Mouse (Mus musculus) heart, adult 18-20 months (tissue): ENCODE results near the gene H2afx. TPM values are rescaled to one million over a fixed set of nuclear protein-coding genes. Genes with fewer than 3 reads are reported as not detected.
A peak's percentile ranks its signal among the peaks of the same experiment; 100 is the strongest.
"Not testable (repeated sequence)": the region's sequence is repeated elsewhere in the genome, so short reads cannot be mapped to it uniquely, and the experiment has no call there.

Experiments
- DNase-seq, 2 experiments: peaks; one replicate each; pipeline ENCODE4 v3.0.0; 2021 to 2022; ENCODE audit warnings: mixed read lengths in 1 of 2
- long read RNA-seq, 2 experiments: library from polyadenylated mRNA; stranded (forward); transcript quantifications; one replicate each; pipeline ENCODE4 v2.0.0; 2021
- total RNA-seq, 2 experiments: library from RNA; stranded (reverse); gene quantifications; 2 replicates each; pipeline ENCODE4 v1.2.3; 2021

The H2afx gene
- 10 to 100 TPM; 10.7 TPM for total RNA-seq
- long read RNA-seq, experiment 1, transcript H2afx-201 (1 exons, 1,384 nt) = major isoform, 13 of 13 reads
- long read RNA-seq, experiment 1, partial matches to known transcripts = 0 of 13 reads
- long read RNA-seq, experiment 1, other reads (novel, unspliced or antisense) = 0 of 13 reads
- long read RNA-seq, experiment 2, transcript H2afx-201 (1 exons, 1,384 nt) = major isoform, 11 of 11 reads
- long read RNA-seq, experiment 2, partial matches to known transcripts = 0 of 11 reads
- long read RNA-seq, experiment 2, other reads (novel, unspliced or antisense) = 0 of 11 reads

GRCm38 (mm10) chr9:44334396-44335330 lies at the start of gene H2afx:
Gene H2afx (plus strand): TSS chr9:44334694.
- peak; percentile 99 to 100 for DNase-seq

- no peak for DNase-seq
These were observed 48.1 kb upstream of the H2afx start for GRCm38 (mm10) chr9:44286256-44286850.

- no peak for DNase-seq
These were observed 47.5 kb upstream of the H2afx start for GRCm38 (mm10) chr9:44287003-44287400.

GRCm38 (mm10) chr9:44287401-44288075 lies 47.0 kb upstream of the H2afx start:
- no peak for DNase-seq

GRCm38 (mm10) chr9:44288076-44288958 lies 46.2 kb upstream of the H2afx start, which contains the start of gene Abcg4:
Gene Abcg4 (minus strand): TSS chr9:44288615.
- DNase-seq = peak in 1 of 2 experiments; percentile 41

GRCm38 (mm10) chr9:44288959-44289291 lies 45.6 kb upstream of the H2afx start:
- no peak for DNase-seq

GRCm38 (mm10) chr9:44292490-44292889 lies 42.0 kb upstream of the H2afx start:
- peak; percentile 31 to 50 for DNase-seq

- DNase-seq = not testable (repeated sequence)
These were observed 34.5 kb upstream of the H2afx start for GRCm38 (mm10) chr9:44300001-44300400.

- DNase-seq = peak; percentile 99 to 100
These were observed 28.9 kb upstream of the H2afx start, which contains the start of gene Hinfp for GRCm38 (mm10) chr9:44305466-44306079. Gene Hinfp (minus strand): TSS chr9:44305671.

- no peak for DNase-seq
These were observed 28.0 kb upstream of the H2afx start for GRCm38 (mm10) chr9:44306532-44306931.

- no peak for DNase-seq
These were observed 27.2 kb upstream of the H2afx start for GRCm38 (mm10) chr9:44307248-44307647.

- DNase-seq = no peak
These were observed 24.7 kb upstream of the H2afx start for GRCm38 (mm10) chr9:44309756-44310155.

- no peak for DNase-seq
These were observed 23.8 kb upstream of the H2afx start for GRCm38 (mm10) chr9:44310750-44311135.

GRCm38 (mm10) chr9:44311136-44312134 lies 23.1 kb upstream of the H2afx start:
- DNase-seq = peak; percentile 57 to 84

- no peak for DNase-seq
These were observed 20.8 kb upstream of the H2afx start for GRCm38 (mm10) chr9:44313476-44314256.

- no peak for DNase-seq
These were observed 20.3 kb upstream of the H2afx start for GRCm38 (mm10) chr9:44314257-44314547.

- no peak for DNase-seq
These were observed 19.6 kb upstream of the H2afx start for GRCm38 (mm10) chr9:44314910-44315309.

- DNase-seq = no peak
These were observed 17.0 kb upstream of the H2afx start for GRCm38 (mm10) chr9:44317452-44317851.
